Mouse (Mus musculus) effector memory CD4-positive, alpha-beta T cell, adult 7 months (primary cell): ENCODE data around the gene Gm20807. TPM values are rescaled to one million over a fixed set of nuclear protein-coding genes. Genes with fewer than 3 reads are reported as not detected.

Experiments used
- polyA plus RNA-seq: library from polyadenylated mRNA; unstranded; fragments of 100-300 nt; shearing (Covaris generic); gene quantifications from one replicate; pipeline ENCODE4 v1.2.1, GENCODE M21; 2017

The Gm20807 gene
- not detected for polyA plus RNA-seq

GRCm38 (mm10) chrY:13042591-13042990, at the start of gene Gm20807:
Gene Gm20807 (plus strand): TSS chrY:13042891.

Other genes starting within 250 kb of the Gm20807 start
- not detected for gene Gm21891, start 90.6 kb downstream of the Gm20807 start, polyA plus RNA-seq
- not detected for gene Gm21425, start 119.1 kb downstream of the Gm20807 start, polyA plus RNA-seq
- gene Gm21828, start 181.0 kb downstream of the Gm20807 start, polyA plus RNA-seq = not detected
- not detected for gene Gm21440, start 209.5 kb downstream of the Gm20807 start, polyA plus RNA-seq
- gene Gm21454, start 209.6 kb downstream of the Gm20807 start, polyA plus RNA-seq = not detected